Mouse (Mus musculus) midbrain, embryonic 10.5 days (tissue): ENCODE measurements around the gene Ttll2. TPM values are rescaled to one million over a fixed set of nuclear protein-coding genes. Genes with fewer than 3 reads are reported as not detected.
"Not testable (repeated sequence)": the region's sequence is repeated elsewhere in the genome, so short reads cannot be mapped to it uniquely, and the experiment has no call there.

Experiments used
- DNase-seq: peaks from one replicate; pipeline ENCODE4 v3.0.0-alpha.2; 2017; ENCODE audit warnings: low spot score
- H3K27ac ChIP-seq: fragments of 300-500 bp; sonication (generic); replicated peaks from 2 replicates; pipeline ENCODE4 v1.5.1; 2016; ENCODE audit warnings: mild to moderate bottlenecking
- H3K27me3 ChIP-seq: fragments of 300-500 bp; sonication (generic); 2 replicates; pipeline ENCODE4 v1.6.1; 2016; ENCODE audit warnings: low read depth, mild to moderate bottlenecking; ENCODE audit not compliant: poor library complexity, severe bottlenecking
- H3K36me3 ChIP-seq: fragments of 300-500 bp; sonication (generic); 2 replicates; pipeline ENCODE4 v1.6.1; 2016; ENCODE audit warnings: mild to moderate bottlenecking, moderate library complexity
- H3K4me1 ChIP-seq: fragments of 300-500 bp; sonication (generic); 2 replicates; pipeline ENCODE4 v1.6.1; 2016
- H3K4me3 ChIP-seq: fragments of 300-500 bp; sonication (generic); 2 replicates; pipeline ENCODE4 v1.5.1; 2016; ENCODE audit warnings: mild to moderate bottlenecking, moderate library complexity
- H3K9me3 ChIP-seq: fragments of 300-500 bp; sonication (generic); replicated peaks from 2 replicates; pipeline ENCODE4 v1.6.1; 2016; ENCODE audit warnings: mild to moderate bottlenecking
- WGBS: fragments of 180-500 bp; shearing (Covaris S2); methylation state at CpG from one replicate; pipeline ENCODE4 v1.1.7; 2016; 5-methylcytosine and 5-hydroxymethylcytosine counted together
- polyA plus RNA-seq: library from polyadenylated mRNA; unstranded; fragments of >200 nt; fragmentation: Nextera tagmentation; extraction: Ambion mirVana; gene quantifications from 2 replicates; pipeline ENCODE4 v1.2.1, GENCODE M21; 2016

Ttll2 gene
- polyA plus RNA-seq, 1 experiment from 2014 or later: not detected

DNA sequence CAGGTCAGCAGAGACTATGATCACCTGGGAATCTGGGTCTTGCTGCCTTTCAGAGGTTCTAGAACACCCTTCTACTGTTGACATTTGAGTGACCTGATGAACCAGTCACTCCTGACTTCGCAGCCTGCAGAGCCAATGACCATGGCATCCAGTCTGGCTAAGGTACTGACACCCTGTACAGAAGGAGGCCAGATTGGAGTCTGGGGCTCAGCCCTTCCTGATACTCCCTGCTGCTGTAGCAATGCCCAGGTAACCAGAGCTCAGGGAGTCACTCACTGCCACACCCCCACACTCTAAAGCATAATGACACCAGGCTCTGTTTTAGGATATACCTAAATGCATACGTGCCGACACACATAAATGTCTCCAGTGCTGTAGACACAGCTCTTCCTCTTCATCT, 30.2 kb upstream of the Ttll2 start:
- not testable (repeated sequence) for H3K36me3 ChIP-seq, H3K27ac ChIP-seq, H3K4me3 ChIP-seq, H3K4me1 ChIP-seq, DNase-seq, H3K9me3 ChIP-seq, H3K27me3 ChIP-seq
- WGBS: 95% methylated on average over 1 of the region's 3 CpGs

DNA sequence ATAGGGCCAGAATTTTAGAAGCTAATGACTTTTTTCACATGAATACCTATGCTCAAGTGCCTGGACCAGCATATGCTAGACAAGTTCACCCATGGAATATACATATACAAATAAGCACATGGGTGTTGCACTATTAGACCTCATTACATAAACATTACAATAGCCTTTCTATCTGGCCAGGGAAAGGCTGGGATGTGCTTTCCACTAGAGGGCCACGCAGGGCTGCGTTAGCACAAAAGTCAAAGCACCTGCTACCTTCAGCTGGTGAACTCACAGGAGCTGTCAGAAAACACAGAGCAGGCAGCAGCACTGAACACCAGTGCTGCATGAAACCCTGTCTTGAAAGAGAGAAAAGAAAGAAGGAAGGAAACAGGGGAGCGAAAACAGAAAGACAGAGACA, 25.4 kb upstream of the Ttll2 start:
- not testable (repeated sequence) for DNase-seq, H3K27me3 ChIP-seq, H3K36me3 ChIP-seq, H3K4me1 ChIP-seq, H3K27ac ChIP-seq, H3K9me3 ChIP-seq, H3K4me3 ChIP-seq
- WGBS: 40% methylated on average over 2 of the region's 3 CpGs

DNA sequence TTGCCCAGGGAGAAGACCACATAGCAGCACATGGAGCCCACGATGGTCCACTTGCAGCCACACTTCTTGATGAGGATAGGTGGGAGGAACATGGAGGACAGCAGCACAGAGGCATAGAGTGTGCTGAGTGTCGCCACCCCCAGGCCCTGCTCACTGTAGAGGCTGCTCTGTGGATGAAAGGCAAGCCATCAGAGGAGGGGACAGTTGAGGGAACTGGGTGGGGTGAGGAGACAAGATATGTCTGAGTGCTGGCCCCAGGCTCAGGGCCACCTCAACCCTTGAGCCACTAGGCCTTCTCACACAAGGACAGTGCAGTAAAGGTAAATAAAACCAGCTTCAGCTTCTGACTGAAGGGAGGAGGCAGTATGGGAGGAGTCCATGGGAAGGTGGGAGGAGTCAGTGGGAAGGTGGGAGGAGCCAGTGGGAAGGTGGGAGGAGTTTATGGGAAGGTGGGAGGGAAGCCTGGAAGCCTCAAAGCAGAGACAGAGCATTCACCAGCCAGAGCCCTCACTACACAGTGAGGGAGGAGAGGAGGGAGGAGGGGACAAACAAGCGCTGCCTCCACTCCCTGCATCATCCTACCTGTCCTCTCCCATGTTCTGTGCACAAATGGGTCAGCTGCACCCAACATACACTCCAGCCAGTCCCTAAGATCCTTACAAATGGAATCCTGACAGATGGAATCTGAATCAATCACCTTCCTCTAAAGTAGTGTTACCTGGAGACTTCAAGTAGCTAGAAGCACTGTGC, 24.6 kb upstream of the Ttll2 start:
- H3K27me3 ChIP-seq, DNase-seq, H3K27ac ChIP-seq, H3K4me3 ChIP-seq, H3K4me1 ChIP-seq, H3K9me3 ChIP-seq, H3K36me3 ChIP-seq: not testable (repeated sequence)
- 81% methylated on average over 1 of the region's 3 CpGs for whole genome bisulfite sequencing

DNA sequence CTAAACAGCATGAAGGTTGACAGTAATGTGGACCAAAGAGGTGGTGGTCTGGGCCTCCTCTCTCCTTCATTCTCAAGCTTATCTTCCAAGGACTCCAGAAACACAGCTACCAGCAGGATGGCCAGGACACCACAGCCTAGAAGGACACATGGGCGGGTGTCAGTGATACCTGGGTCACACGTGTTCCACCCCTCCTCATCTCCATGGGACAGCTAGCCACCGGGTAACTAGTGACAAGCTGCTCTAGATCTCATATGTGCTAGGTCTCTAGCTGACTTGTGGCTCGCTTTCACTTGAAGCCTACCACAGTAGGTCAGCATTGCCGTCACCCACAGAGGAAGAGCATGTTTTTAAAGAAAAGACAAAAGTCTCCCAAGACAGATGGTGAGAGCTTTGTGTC, 19.4 kb upstream of the Ttll2 start, which contains the start of gene Gm49630:
TSS of gene Gm49630 (minus strand) at position 101 of the 400 bp plus-strand sequence.
- 100% methylated on average over 1 of the region's 5 CpGs for WGBS
- not testable (repeated sequence) for H3K4me3 ChIP-seq, H3K27ac ChIP-seq, DNase-seq, H3K9me3 ChIP-seq, H3K36me3 ChIP-seq, H3K4me1 ChIP-seq, H3K27me3 ChIP-seq

DNA sequence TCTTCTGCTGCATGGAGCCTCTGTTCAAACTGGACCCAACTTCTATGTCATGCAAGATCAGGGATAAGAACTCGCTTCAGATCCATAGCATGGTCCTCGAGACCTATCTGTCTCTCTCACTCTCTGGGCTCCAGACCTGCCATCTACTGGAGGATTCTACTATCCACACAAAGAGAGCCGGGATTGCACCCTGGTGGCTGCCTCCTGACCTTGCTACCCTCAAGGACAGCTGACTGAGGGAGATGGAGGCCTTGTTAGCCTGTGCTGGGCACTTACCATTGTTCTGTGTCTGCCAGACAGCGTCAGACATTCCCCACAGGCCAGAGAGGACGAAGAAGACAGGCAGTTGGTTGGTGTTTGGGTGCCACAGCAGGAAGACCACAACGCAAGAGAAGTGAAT, 16.9 kb upstream of the Ttll2 start:
- not testable (repeated sequence) for H3K4me3 ChIP-seq, H3K36me3 ChIP-seq, H3K27me3 ChIP-seq, H3K4me1 ChIP-seq, H3K27ac ChIP-seq, DNase-seq, H3K9me3 ChIP-seq
- 69% methylated on average over 6 of the region's 6 CpGs for WGBS

DNA sequence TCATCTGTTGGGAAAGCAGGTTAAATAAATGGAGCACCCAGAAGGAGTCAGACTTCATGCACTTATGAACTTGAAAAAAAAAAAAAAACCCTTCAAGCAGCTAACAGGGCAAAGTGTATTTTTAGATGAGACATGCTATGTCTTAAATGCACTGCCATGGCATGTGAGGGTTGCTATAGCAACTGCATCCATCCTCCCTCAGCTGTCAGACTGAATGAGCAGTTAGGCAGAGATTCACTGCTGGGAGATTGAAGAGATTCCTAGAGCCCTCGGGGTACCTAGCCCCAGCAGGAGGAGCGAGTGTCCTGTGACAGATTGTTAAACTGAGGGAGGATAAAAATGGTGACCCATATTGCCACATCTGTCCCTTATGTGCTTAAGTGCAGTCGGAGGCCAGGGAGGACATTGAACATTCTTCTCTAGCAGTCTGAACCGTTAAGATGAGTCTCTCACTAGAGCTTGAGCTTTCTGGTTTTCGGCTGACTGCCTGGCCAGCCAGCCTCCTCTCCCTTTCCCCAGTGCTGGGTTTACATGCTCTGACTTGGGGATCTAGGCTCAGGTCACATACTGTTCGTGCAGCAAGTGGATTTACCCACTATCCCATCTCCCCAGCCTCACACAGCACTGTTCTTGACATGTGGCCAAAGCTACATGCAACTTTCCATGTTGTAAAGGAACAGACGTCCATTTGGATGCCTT, 14.3 kb upstream of the Ttll2 start:
- not testable (repeated sequence) for H3K9me3 ChIP-seq, H3K4me1 ChIP-seq, H3K36me3 ChIP-seq, DNase-seq, H3K4me3 ChIP-seq, H3K27ac ChIP-seq, H3K27me3 ChIP-seq
- 57% methylated on average over 5 of the region's 7 CpGs for WGBS

DNA sequence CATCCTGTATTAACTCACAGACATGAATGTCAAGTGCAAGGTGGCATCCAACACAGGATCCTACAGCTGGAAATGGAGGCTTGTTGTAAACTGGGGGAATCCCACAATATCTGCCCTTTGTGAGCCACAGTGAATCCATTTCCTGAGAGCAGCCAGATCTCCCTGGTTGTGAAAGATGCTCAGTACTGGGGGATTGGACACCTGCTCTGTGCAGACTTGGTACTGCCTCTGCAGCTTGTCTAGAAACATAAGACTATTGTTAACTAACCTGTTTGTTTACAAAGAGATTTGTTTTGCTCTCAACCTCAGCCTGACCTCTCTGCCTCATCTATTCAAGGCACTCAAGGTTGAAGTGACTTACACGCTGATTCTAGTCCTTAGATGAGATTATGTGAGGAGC, 13.8 kb upstream of the Ttll2 start:
- WGBS: 60% methylated on average over 1 of the region's 1 CpGs

DNA sequence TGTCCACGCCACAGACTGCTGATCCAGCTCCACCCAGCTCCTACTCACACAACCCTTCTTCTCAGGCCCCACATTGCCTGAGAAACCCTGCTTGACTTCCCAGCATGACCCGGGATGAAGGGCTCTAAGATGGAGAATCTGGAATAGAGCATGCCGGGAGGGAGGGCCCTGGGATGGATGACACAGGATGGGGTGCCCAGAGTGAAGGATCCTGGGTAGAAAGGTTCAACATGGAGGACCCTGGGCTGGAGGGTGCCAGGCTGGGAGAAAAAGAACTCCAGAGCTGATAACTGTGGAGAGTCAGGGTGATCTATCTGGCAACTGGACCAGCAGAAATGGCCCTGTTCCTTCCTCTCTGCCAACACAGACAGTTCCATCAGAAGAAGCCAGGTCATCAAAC, 13.1 kb upstream of the Ttll2 start:
- 71% methylated on average over 1 of the region's 3 CpGs for WGBS
- H3K36me3 ChIP-seq, H3K4me1 ChIP-seq, H3K27me3 ChIP-seq, H3K4me3 ChIP-seq, H3K9me3 ChIP-seq, DNase-seq, H3K27ac ChIP-seq: not testable (repeated sequence)

More for the DNA sequence above, 13.8 kb upstream of the Ttll2 start:
- H3K27me3 ChIP-seq, DNase-seq, H3K4me3 ChIP-seq, H3K4me1 ChIP-seq, H3K27ac ChIP-seq, H3K9me3 ChIP-seq, H3K36me3 ChIP-seq: not testable (repeated sequence)

DNA sequence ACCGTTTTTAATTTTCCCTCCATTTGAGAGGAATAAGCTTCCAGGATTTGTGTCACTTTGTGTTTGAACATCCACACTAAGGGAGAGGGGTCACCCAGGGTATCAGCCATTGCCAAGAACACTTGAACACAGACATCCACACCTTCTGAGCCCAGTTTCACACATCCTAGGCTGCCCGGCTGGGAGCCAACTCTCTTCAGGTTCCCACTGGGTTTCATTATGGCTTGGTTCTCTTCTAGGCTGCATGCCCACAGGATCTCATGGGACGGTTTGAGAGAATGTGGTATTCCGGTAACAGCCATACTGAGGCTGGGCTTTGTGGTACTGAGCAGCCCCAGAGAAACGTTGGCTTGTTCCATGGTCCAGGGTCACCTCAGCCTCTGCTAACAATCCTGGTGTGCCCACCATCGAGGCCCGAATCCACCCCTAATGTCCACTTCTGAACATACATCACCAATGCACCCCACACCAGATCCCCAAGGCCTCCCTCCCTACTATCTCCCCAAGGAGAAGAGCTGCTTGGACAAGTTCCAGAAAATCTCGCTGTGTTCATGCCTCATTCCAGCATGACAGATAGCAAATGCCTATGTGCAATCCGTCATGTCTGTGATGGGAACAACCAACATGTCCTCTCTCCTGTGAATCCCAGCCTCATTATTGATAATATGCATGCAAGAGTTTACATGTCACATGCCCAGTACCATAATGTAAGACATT, 8.4 kb upstream of the Ttll2 start:
- not testable (repeated sequence) for H3K4me1 ChIP-seq, H3K9me3 ChIP-seq, DNase-seq, H3K4me3 ChIP-seq, H3K27ac ChIP-seq, H3K27me3 ChIP-seq, H3K36me3 ChIP-seq
- WGBS: 86% methylated on average over 9 of the region's 9 CpGs

DNA sequence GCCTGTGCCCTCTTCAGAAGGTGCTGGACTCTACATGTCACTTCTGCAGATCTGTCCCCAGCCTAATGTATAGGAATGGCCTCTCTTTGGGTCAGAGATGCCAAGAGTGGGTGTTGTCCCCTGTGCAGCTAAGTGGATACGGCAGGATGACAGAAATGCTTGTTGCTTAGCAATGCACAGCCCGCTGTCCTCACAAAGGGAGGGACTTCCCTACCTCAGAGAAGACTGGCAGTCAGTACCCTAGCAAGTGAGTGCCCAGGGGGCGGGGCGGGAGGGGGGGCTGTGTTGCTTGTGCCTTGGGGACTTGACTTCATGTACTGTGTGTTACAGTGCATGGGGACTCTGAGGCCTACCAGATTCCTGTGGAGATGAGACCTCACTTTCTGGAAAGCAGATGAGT, 7.3 kb upstream of the Ttll2 start:
- H3K4me1 ChIP-seq, H3K36me3 ChIP-seq, H3K4me3 ChIP-seq, H3K27ac ChIP-seq, DNase-seq, H3K9me3 ChIP-seq, H3K27me3 ChIP-seq: not testable (repeated sequence)
- WGBS: 76% methylated on average over 4 of the region's 4 CpGs

DNA sequence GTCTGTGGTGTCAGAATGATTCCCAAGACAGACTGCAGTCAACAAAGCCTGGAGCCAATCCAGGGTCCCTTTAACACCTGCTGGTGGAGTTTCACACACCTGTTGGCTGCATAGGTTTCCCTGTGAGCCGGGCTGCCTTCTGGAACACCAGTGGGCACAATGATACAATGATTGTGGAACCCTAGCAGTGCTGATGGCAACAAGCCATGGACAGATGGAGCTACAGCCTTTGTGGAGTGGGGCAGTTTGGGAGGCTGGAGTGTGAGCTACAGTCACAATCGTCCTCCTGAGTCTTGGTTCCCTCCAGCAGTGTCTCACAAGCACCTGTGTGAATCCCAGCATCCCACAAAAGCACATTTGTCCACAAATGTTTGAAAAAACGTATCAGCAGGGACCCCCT, 3.7 kb downstream of the Ttll2 start:
- not testable (repeated sequence) for H3K9me3 ChIP-seq, DNase-seq, H3K4me3 ChIP-seq, H3K27ac ChIP-seq, H3K36me3 ChIP-seq, H3K27me3 ChIP-seq, H3K4me1 ChIP-seq
- whole genome bisulfite sequencing: 88% methylated on average over 2 of the region's 3 CpGs

DNA sequence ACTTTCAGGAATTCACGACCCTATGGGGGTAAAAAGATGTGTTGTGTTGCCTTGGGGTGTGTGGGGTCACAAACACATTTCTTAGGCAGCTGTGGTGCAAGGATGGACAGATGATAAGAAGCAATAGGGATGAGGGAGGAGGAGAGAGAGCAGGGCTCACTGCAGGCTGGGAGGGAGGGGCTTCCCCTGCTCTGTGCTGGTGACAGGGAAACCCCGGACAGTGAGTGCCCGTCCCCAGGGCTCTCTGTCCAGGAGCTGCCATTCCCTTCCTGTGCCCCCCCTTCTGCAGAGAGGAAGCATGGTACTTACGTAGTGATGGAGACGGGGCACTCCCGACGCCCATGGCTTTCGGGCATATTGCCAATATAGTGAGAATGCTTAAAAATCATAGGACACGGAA, 15.1 kb downstream of the Ttll2 start:
- H3K4me3 ChIP-seq, H3K27me3 ChIP-seq, DNase-seq, H3K9me3 ChIP-seq, H3K27ac ChIP-seq, H3K36me3 ChIP-seq, H3K4me1 ChIP-seq: not testable (repeated sequence)
- WGBS: 87% methylated on average over 9 of the region's 9 CpGs

DNA sequence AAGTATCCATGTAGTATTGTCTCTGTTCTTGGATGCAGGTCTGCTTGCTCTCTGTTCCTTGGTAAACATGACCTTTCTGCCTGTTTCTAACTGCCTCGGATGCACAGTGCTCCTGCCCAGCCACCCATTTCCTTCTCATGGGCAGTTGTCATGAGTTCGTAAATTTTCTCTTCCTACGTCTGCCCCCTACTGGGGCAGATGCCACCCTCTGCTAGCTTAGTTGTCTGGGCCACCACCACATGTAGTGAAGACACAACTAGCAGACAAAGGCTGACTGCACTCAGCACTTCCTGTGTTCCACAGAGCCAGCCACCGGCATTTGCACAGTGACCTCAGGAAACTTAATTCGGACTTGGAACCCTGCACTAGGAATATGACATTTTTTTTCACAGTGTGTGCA, 19.8 kb downstream of the Ttll2 start:
- not testable (repeated sequence) for H3K4me3 ChIP-seq, DNase-seq, H3K9me3 ChIP-seq, H3K36me3 ChIP-seq, H3K27ac ChIP-seq, H3K4me1 ChIP-seq, H3K27me3 ChIP-seq
- 71% methylated on average over 4 of the region's 5 CpGs for WGBS
